Mouse (Mus musculus) testis, adult 2 months (tissue): Measurements from ENCODE around the gene Zfp804b.

Experiments used
- CTCF ChIP-seq: fragments of 200-500 bp; IDR thresholded peaks from 2 replicates; pipeline ENCODE4 v1.5.1; 2012; ENCODE audit warnings: low read depth, mild to moderate bottlenecking, inconsistent platforms, low read length, moderate library complexity; ENCODE audit not compliant: control insufficient read depth, insufficient read depth, insufficient replicate concordance
- POLR2A ChIP-seq: fragments of 200-500 bp; IDR thresholded peaks from 2 replicates; pipeline ENCODE4 v1.6.1; 2012; ENCODE audit warnings: low read depth, mild to moderate bottlenecking, inconsistent platforms, low read length, moderate library complexity; ENCODE audit not compliant: control insufficient read depth

DNA sequence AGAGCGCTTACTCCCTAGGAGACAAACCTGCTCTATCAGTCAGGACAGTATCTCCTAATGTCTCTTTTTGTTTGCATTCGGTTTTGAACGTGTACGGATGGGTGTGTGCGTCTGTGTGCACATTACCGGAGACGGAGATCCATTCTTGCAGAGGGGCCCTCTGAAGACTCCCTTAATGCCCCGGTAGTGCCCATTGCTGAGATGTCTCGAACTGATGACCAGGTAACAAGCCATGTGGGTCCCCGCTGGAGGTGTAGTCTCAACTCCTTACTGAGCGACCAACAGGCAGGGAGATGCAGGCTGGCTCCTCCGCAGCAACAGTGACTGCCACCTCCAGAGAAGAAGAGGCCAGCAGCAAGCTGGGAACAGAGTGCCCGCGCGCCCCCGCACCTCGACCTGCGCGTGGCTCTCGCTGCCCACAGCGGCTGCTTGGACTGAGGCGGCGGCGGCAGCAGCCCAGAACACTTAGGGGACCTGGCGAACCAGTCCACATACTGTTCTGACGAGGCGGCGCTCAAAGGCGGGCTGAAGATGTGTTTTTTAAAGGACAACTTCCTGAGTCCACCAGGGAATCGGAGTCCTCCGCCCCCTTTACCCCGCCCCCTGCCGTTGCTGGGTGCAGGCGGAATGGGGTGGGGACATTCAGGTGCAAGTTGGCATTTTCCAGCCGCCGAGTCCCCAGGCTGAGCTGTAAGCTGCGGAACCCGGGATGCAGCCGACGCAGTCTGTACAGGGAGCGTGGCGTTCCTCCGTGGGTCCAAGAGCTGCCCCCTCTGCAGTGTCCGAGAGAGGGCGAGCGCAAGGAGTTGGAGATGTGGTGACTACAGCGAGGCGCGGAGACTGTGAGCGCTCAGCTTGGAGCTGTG lies at the start of gene Zfp804b:
- TF ChIP-seq CTCF, result no peak
- no peak for TF ChIP-seq POLR2A
